Mouse (Mus musculus) neutrophil, adult 5-6 weeks (primary cell): ENCODE data around the gene Ubl5. TPM values are rescaled to one million over a fixed set of nuclear protein-coding genes. Genes with fewer than 3 reads are reported as not detected.
A peak's percentile ranks its signal among the peaks of the same experiment; 100 is the strongest.
"Not testable (repeated sequence)": the region's sequence is repeated elsewhere in the genome, so short reads cannot be mapped to it uniquely, and the experiment has no call there.

ENCODE experiments used
- ATAC-seq: fragments of 151-379, 151-347 bp; 2 replicates; pipeline ENCODE4 v1.8.0; 2017; ENCODE audit warnings: mild to moderate bottlenecking, moderate TSS enrichment; ENCODE audit not compliant: insufficient number of reproducible peaks, poor library complexity, low FRiP score, severe bottlenecking; ENCODE audit errors: extremely low read depth
- total RNA-seq: library from RNA; stranded (forward); fragments of 200-1000 nt; gene quantifications from 2 replicates; pipeline ENCODE4 v1.2.3, GENCODE M21; 2017

Ubl5 gene
- 154 and 184 TPM in 2 replicates for total RNA-seq

DNA sequence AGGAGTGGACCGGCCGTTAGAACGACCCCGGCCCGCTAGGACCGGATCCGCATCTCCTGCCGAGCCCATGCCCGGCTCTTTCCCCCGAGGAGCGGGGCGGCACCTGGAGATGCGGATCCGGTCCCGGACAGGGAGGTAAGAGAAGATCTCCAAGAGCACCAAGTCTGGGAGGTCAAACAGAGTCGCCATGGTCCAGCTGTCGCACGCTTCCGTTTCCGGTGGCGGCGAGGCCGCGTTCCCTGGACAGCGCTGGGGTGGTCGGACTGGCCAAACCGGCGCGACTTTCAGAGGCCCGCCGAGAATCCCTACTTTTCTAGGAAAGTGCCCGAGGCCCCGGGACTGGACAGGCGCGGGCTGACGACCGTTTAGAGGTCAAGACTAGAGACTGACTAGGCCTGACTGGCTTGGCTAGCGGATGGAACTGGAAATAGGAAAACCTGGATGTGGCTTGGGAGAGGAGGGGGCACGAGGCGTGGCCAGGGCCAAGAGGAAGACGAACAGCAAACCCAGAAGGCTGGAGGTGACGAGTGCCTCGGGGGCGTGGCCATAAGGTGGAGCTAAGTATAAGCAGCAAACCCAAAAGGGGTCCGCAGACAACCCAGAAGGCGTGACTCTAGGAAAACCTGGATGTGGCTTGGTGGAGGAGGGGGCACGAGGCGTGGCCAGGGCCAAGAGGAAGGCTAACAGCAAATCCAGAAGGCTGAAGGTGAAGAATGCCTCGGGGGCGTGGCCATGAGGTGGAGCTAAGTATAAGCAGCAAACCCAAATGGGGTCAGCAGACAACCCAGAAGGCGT is at the start of gene Ubl5:
Gene Ubl5, plus strand, starts transcription at position 778 of the 795 bp plus-strand sequence.
- no peak for ATAC-seq

DNA sequence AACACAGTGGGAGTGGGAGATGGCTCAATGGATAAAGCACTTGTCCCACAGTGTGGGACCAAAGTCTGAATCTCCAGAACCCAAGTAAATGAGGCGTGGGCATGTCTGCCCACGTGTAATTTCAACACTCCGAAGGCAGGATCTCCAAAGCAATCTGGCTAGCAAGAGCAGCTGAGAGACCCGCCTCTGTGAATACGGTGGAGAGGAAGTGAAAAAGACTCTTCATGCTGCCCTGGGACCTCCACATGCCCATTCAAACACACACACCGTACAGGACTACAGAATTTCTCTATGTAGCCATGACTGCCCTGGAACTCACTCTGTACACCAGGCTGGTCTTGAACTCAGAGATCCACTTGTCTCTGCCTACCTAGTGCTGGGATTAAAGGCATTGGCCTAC is 41.4 kb upstream of the Ubl5 start:
- ATAC-seq: no peak

DNA sequence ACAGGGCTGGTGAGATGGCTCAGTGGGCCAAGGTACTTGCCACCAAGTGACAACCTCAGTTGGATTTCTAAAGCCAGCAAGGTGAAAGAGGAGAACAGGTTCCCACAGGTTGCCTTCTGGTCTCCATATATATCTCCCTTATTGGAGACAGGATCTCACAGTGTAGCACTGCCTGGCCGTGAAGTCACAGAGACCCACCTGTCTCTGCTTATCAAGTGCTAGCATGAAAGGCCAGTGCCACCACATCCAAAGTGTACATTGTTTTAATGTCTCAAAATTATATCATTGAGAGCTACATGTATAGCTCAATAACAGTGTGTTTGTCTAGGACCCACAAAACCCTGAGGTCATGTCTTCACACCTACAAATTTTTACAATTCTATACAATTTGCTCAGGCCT is 36.4 kb upstream of the Ubl5 start:
- no peak for ATAC-seq

DNA sequence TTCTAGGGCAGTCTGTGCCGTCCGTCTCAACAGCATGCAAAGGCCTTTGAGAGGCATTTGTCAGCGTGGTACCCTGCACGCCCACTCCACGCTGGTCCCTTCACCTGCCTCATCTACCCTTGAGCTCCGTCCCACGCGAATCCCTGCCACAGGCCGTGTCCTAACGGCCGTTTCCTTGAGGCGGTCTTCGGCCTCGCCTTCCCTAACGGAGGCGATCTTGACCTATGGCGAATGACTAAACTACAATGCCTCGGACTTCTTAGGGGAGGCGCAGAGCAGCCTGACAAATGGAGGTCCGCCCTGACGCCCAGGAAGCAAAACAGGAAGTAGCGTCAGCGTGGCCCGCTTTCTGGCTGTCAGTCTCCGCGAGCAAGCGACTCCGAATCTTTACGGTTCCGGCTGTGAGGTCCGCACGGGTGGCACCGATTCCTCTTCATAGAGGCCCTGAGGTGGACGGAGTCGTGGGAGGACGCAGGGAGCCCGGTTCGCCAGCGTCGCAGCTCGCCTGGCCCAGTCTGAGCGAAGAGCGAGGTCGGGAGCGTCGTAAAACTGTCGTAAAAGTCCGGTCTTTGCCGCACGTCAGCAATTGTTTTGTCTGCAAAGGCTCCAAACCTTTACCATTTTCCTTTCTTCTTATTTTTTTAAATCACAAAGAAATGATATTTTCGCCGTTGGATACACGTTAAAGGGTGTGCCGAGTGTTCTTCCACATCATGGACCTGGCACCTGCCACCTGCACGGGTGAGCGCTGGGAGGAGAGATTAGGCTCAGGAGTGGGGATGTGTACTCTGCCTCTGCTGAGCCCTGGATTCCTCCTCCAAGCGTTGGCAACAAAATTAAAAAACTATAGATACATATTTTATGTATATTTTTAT is 35.3 kb upstream of the Ubl5 start:
- peak; percentile 95 for ATAC-seq

DNA sequence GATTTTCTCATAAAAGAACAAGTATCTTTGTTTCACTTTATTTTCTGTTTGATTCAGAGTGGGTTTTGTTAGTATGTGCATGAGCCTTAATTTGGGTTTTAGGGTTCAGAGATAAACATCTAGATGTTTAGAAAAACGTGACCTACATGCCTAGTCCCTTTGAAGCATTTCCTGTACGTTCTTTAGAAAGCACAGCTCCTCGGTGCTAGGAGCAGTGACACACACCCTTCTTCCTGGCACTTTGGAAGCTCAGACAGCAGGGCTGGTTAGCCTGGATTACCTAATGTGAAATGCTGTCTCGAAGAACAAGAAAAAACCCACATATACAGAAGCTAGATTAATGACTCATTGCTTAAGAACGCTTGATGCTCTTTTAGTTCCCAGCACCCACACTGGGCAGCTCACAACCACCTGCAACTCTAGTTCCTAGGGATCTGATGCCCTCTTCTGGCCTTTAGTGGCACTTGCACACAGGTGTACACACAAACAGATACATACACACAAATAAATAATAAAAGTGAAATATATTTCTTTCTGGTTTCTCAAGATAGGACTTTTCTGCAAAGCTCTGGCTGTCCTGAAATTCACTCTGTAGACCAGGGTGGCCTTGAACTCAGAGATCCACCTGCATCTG is 32.7 kb upstream of the Ubl5 start:
- ATAC-seq: no peak

DNA sequence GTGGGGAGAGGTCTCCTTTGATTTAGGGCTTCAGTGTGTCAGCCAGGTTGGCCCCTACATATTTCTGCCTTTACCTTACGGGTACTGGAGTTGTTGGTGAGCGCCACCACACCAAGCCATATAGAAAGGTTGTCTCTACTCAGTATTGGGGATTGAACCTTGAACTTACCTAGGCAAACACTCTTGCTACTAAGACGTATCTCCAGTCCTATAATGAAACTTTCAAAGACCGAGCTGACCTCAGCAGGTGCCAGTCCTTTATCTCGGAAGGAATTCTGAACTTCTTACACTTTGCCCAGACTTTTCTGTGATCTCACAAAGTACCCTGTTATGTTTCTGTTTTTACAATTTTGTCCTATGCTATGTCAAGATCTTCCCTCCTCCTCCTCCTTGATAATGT is 30.7 kb upstream of the Ubl5 start:
- no peak for ATAC-seq

DNA sequence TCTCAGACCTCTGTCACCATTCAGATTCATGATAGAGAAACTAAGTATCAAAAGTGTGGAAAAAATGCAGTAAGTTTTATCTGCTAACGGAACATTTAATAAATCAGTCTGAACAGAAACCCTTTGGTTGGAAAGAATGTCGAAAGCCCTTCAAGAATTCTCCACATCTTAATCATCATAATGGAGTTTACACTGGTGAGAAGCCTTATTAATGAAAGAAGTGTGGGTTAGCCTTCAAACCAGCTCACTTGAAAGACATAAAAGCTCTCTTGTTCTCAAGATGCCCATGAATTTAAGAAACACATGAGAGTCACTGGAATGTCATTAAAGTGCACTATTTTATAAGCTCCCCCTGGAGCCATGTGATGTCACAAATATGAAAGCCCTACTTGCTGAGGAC is 26.0 kb upstream of the Ubl5 start:
- no peak for ATAC-seq

DNA sequence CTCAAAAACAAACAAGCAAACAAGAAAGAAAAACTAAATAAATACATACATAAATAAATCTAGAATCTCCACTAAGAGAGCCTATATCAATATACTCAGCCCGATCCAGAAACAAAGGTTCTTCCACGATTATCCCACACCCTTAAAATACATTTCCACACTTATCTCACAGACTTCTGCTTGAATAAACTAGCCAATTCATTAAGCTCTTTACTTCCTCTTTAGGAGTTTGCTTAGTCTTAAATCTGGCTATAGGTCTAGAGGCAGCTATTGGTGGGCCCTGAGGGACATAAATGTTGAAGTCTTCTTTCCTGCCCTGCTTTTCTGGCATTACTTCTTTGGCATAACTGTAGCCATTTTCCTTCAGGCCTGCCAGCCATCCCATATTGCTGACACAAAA is 11.3 kb upstream of the Ubl5 start:
- no peak for ATAC-seq

DNA sequence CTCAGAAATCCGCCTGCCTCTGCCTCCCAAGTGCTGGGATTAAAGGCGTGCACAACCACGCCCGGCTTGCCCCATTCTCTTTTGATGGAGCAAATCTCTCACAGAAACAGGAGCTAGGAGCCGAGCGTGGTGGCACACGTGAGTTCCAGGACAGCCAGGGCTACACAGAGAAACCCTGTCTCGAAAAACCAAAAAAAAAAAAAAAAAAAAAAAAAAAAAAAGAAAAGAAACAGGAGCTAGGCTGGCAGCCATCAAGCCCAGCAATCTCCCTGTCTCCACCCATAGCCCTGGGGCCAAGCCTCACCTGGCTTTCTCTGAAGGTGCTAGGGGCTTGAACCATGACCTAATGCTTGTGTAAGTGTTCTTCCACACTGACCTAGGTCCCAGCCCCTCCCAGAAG is 7.0 kb upstream of the Ubl5 start:
- not testable (repeated sequence) for ATAC-seq

DNA sequence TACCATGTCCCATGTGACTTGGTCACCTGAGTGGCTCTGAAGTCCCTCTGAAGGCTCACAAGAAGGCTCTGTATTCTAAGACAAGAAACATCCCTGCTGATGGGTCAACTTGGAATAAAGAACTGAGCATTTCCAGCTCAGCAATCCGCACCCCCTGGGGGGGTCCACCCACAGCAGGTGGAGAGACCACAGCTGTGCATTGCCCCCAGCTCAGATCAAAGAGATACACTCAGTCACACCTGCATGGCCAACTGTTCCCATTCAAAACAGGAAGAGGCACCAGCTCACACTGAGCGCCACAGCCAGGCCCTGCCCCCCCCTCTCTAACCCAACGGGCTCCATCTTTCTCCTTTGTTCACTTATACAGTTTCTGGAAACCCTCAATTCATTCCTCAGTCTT is 6.4 kb upstream of the Ubl5 start:
- peak; percentile 32 for ATAC-seq

DNA sequence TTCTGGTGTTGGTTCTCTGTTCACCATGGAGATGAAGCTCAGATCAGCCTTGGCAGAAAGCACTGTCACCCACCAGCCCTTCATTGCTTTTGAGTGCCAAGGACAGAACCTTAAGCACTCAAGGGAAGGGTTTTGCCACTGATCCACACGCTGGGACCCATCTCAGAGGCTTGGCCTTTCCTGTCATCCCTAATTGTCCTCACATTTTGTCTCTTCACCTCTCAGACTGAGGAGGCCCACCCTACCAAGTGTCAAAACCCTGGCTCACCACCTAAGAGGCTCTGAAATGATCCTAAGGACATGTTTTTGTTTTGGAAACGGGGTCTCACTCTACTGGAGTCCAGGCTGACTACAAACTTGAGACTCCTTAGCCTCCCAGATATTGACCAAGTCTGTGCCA is 5.9 kb upstream of the Ubl5 start:
- ATAC-seq: no peak

DNA sequence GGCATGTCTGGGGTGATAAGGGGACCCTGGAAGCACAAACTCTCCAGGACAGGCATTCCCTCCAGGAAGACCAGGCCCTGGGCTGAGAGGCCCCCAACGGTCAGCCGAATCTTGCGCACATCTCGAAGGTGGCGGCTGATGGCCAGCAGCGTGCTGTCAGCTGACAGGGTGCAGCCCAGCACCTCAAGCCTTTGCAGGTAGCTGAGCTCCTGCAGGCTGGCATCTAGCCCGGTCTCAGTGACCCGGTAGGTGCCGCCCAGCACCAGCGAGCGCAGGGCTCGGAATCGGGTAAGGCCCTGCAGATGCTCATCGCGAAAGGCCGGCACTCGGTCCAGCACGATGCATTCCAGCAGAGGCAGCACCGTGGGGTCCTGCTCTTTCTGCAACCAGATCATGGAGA is 4.1 kb upstream of the Ubl5 start:
- ATAC-seq: no peak

DNA sequence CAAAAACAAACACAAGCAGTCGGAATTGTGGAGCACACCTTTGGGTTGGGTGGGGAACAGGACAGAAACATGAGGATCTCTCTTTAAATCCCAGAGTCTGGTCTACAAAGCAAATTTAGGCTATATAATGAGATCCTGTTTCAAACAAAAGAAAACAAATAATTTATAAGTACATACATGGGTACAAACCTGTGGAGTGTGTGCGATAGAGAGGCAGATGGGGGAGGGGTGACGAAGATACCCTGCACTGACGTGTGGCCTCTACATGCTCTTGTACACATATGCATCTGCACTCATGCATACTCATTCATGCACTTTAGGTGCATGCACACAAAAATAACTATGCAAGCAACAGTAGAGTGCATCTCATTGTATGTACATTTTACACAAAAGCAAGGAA is 3.2 kb upstream of the Ubl5 start:
- no peak for ATAC-seq

DNA sequence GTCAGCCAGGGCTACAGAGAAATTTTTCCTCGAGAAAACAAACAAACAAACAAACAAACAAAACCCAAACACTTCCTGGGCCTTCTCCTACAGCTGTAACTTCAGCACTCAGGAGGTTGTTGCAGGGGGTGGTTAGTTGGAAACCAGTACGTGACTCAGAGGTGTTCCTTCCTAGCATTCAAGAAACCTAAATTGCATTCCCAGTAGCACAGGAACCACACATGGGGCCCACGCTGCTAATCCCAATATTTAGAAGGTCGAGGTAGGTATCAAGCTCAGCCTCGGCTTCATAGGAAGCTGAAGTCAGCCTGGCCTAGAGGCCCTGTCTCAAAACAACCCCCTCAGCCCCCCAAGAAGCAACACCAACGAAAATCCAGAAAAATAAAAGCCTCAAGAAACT is 1.2 kb upstream of the Ubl5 start:
- ATAC-seq: no peak

DNA sequence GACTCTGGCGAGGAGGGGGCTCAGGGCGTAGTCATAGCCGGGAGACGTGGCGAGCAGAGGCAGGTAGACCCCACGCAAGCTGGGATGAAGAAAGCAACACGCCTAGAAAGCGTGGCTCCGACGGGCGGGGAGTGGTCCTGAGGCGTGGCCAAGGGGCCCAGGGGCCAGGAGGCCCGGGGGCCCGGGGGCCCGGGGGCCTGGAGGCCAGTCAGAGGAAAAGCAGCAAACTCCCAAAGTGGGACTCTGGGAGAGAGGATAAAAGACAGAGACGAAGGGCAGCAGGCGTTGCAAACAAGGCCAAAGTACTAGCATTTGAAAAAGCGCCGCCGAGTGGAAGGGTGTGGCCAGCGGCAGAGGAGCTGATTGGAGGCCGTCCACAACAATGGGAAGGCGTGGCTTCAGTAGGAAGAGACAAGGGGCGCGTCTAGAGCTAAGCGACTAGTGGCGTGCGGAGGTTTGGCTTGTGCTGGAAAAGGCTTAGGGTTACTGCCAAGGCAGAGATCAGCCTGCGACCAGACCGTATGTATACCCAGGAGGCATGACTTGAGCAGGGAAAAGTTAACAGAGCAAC is 303 bp downstream of the Ubl5 start:
- ATAC-seq: peak; percentile 81

DNA sequence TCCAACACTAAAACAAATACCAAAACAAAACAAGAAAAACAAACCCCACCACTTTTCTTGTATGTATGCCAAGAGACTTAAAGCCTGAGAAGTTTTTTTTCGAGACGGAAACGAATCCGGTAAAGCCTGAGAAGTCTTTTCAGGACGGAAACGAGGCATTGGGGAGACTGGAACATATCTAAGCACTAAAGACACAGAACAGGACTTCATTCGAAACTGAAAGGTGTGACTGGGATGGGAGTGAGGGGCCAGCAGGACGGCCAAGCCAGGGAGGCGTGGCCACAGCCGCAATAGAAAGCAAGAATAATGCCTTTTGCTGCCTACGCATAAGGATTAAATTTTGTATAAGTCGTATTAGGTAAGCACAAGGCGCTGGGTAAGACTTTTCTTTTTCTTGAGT is 1.1 kb downstream of the Ubl5 start:
- ATAC-seq: no peak

DNA sequence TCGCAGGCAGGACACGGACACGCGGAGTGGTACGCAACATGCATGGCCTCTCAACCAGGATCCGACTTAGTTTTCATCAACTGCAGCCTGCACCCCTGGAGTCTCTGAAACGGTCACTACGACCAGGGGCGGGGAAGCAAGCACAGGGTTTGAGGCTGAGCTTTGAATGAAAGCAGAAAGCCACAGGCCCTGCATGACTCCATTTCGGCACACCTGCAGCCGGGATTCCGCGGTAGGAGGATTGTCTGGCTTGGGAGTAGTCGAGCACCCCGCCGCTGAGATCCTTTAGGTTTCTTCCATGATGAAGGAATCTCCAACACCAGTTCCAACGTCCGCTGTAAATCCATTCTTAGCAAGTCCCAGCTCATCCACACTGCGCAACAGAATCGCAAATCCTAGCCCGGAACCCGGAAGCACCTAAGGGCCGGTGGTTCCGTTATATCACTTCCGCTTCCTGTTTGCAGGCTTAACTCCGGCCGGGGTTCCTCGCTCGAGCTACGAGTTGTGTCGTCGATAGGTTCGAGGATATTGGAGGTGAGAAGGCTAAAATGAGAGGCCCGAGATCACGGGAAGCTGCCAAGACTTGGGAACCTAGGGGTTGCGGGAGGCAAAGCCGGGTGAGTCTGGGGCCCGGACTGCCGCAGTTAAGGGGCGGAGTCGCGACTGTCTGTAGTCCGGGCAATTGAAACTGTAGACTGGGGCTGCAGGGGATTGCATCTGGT is 1.8 kb downstream of the Ubl5 start, which contains the start of gene Fbxl12:
Gene Fbxl12, minus strand, starts transcription at position 408 of the 722 bp plus-strand sequence.
- ATAC-seq: peak; percentile 81

DNA sequence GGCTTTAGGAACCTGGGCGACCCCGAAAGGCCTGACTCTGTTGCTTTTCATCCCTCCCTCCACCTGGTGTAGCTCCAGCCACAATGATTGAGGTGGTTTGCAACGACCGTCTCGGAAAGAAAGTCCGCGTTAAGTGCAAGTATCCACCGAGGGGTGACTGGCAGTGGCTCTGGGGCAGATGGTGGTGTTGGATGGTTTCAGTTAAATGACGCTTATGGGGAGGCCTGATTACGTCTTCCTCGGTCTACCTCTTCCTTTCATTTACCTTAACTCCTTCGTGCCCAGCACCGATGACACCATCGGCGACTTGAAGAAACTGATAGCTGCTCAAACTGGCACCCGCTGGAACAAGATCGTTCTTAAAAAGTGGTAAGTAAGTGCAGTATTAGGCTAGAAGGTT is 2.4 kb downstream of the Ubl5 start:
- 0 out of 2 replicates have a peak, but pooled peaks have one; percentile 14 for ATAC-seq
